Mouse (Mus musculus) ES-E14 (cell line): Measurements from ENCODE around the gene Traf3ip1.

ENCODE experiments used
- MAFK ChIP-seq: IDR thresholded peaks from 2 replicates; pipeline ENCODE4 v1.6.1; 2014; ENCODE audit warnings: mild to moderate bottlenecking, low read depth, low read length, inconsistent platforms; ENCODE audit not compliant: insufficient read depth
- ZC3H11A ChIP-seq: IDR thresholded peaks from 2 replicates; pipeline ENCODE4 v1.6.1; 2012; ENCODE audit warnings: low read depth, mild to moderate bottlenecking, inconsistent platforms, low read length, borderline replicate concordance

- TF ChIP-seq MAFK: no peak
- no peak for TF ChIP-seq ZC3H11A
These were observed 4.1 kb downstream of the Traf3ip1 start for GRCm38 (mm10) chr1:91498579-91498978.
